Mouse (Mus musculus) testis, adult 2 months (tissue): ENCODE measurements around the gene Tmbim1.

Experiments
- CTCF ChIP-seq: fragments of 200-500 bp; IDR thresholded peaks from 2 replicates; pipeline ENCODE4 v1.5.1; 2012; ENCODE audit warnings: low read depth, mild to moderate bottlenecking, inconsistent platforms, low read length, moderate library complexity; ENCODE audit not compliant: control insufficient read depth, insufficient read depth, insufficient replicate concordance
- POLR2A ChIP-seq: fragments of 200-500 bp; IDR thresholded peaks from 2 replicates; pipeline ENCODE4 v1.6.1; 2012; ENCODE audit warnings: low read depth, mild to moderate bottlenecking, inconsistent platforms, low read length, moderate library complexity; ENCODE audit not compliant: control insufficient read depth

GRCm38 (mm10) chr1:74290141-74290540 lies 15.3 kb downstream of the Tmbim1 start:
- TF ChIP-seq CTCF (no peak), POLR2A (no peak)
